Mouse (Mus musculus): Measurements from ENCODE around the gene Trpd52l3.

Trpd52l3 gene

DNA sequence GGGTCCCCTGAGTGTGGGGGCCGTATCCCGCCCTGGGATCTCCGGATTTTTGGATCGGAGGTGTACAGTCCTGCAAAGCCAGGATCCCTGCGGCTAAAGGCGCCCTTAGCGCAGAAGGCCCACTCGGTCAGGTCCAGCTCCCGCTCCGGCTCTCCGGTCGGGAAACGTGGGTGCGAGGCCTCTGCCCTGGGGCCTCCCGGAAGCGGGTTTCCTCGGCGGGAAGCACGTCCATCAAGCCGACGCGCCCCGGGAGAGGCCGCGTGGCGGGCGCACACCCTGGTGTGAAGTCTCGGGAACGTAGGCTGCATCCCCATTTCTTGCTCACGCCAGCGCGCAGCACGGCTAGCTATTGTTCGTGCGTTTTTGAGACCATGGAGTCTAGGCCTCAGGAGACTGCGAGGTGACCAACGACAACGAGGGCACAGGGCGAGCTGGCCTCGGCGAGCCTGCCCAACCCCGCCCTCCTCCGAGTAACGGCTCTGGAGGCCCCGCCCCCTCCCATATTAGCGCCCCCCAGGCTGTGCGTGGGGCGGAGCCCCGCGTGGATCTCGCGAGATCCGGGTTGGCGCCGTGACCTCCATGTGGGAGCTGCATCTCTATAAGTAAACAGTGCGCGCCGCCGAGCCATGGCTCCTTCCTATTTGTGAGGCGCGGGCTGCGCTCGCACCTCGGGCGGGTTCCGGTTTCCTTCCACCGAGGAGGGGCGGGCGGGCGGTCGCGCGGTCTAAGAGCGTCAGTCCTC lies 26.5 kb downstream of the Trpd52l3 start, which contains the start of gene Uhrf2:
Gene Uhrf2, plus strand, starts transcription at position 620 of the 742 bp plus-strand sequence.
- peak; percentile 98 for DNase-seq (ENCODE audit: low spot score)

DNA sequence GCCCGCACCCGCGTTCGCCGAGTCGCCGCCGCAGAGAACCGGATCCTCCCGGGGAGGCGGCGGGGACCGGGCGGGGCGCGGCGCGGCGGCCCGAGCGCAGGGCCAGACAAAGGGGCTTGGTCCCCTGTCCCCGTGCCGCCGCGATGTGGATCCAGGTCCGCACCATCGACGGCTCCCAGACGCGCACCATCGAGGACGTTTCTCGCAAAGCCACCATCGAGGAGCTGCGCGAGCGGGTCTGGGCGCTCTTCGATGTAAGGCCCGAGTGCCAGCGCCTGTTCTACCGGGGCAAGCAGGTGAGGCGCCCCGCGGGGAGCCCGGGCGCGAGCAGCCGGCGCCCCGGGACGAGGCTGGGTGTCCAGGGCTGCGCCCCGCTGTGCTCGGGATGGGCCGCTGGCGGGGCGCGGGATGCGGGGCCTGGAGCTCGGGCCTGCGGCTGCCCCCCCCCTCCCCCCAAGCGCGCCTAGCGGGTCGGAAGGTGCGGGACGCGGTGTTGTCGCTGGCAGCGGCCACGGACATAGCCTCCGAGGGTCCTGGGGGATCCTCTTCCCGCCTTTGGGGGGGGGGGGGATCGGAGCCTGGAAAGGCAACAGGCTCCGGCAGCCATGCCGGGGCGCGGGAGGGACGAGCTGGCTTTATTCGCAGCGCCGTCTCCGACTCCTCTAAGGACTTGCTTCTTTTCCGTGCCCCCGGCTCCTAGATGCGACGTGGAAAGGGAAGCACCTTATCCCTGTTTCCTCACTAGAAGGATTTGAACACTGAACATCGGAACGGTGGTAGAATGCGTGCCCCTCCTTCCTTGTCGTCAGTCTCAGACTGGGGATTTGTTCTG lies 27.3 kb downstream of the Trpd52l3 start:
- DNase-seq (ENCODE audit: low spot score), result peak; percentile 61

DNA sequence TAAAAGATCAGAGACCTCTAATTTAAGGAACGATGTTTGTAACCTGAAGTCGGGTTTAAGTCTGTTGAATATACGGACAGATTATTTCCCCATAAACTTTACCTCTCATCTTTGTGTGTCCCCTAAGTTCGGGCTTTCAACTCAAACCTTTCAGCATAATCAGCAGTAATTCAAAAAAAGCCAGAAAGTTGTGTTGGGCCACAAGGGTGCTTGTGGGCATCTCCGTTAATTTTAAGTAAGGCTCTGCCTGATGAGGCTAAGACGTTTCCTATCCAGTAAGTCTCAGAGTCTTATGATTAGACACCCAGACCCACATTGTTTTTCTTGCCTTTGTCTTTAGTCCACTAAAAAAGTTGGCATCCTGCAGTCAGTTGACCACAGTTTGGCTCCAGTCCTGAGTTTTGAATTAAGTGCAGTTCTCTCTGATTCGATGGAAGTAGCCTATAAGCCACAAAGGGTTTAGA lies 27.9 kb downstream of the Trpd52l3 start:
- peak; percentile 48 for DNase-seq (ENCODE audit: low spot score)

DNA sequence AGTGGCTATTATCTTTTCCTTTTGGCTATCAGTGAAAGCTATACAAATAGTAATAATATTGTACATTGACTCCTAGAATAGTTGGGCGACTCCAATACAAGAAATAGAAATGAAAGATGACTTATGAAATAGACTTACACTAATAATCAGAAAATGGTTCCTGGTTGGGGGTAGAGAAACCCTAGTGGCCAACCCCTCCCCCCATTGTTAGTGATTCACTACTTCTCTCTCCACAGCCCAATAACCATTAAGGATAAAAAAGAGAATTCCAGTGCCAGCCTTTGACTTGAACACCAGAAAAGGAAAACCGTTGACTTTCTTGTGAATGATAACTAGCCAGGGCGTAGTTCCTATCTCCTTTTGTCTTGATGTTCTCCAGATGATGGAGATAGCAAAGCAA lies 28.6 kb downstream of the Trpd52l3 start:
- peak; percentile 35 for DNase-seq (ENCODE audit: low spot score)

DNA sequence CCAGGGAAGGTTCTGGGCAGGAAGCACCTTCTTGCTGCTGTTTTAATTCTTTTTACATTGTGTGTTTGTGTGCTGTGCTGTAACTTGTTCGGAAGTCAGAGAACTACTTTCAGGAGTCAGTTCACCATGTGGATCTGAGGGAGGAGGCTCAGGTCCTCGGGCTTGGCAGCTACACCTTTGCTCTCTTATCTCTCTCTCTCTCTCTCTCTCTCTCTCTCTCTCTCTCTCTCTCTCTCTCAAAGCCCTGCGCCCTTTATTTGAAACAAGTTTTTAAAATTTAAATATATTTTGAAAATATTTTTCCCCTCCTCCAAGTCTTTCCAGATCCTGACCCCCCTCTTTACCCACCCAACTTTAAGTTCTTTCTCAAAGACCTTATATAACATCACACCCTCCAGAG lies 31.8 kb downstream of the Trpd52l3 start:
- DNase-seq (ENCODE audit: low spot score), result no peak

DNA sequence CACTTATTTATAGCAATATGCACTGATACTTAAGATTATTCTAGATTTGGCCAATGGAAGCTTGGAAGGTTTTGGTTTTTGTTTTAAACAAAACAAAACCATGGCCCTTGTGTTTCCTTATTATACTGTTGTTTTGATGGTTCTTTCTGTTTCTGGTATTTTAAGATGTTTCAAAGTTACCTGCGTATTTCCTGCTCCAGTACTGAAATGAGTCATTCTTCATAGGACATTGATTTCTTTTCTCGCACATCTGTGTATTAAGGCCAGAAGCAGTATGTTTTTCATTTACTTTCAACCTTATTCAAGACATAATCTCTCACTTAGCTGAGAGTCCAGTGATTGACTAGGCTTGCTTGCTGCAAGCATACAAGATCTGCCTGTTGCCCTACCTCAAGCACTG lies 40.1 kb downstream of the Trpd52l3 start:
- DNase-seq (ENCODE audit: low spot score), result no peak

DNA sequence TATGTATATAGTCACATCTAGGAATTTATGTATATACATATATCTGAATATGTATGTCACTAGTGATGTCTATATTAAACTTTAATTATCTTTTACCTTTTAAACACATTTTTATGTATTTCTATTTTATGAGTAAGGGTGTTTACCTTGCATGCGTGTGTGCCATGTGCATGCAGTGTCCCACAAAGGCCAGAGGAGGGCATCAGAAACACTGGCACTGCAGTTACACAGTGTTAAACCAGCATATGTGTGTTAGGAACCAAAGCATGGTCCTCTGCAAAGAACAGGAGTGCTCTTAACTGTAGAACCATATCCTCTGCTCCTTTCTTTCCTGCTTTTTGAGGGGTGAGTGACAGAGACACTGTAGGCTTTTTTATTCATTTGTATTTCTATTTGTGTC lies 41.0 kb downstream of the Trpd52l3 start:
- no peak for DNase-seq (ENCODE audit: low spot score)

DNA sequence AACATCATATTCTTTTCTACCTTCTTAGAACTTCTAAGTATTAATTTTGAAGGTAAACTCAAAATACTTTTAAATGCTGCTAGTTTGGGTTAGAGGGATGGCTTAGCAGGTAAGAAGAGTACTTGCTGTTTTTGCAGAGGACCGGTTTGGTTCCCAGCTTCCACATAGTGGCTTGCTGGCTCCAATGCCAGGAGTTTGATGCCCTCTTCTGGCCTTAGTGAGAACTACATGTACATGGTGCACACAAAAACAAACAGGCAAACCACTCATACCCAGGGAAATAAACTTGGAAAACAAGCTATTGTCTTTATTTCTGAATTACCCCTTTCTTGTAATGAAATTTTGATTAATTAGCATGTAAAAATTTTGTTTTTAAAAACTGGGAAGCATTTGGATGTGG lies 42.3 kb downstream of the Trpd52l3 start:
- DNase-seq (ENCODE audit: low spot score), result peak; percentile 40

DNA sequence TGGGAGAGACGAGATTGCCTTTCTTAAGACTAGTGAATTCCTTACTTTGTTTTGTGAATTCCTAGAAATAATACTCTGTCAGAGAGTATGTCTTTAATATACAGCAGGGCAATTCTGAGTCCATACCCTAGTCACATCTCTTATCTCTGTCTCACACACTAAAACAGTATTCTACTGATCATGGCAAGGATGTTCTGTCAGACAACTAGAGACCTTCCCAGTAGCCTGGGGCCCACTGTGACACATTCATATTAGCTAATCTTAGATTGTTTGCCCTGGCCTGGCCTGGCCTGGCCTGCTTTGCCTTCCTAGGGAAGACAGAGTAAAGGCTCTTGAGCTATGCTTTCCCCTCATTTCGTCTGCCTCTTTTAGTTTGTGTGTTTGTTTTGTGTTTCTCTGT lies 47.0 kb downstream of the Trpd52l3 start:
- DNase-seq (ENCODE audit: low spot score), result no peak

DNA sequence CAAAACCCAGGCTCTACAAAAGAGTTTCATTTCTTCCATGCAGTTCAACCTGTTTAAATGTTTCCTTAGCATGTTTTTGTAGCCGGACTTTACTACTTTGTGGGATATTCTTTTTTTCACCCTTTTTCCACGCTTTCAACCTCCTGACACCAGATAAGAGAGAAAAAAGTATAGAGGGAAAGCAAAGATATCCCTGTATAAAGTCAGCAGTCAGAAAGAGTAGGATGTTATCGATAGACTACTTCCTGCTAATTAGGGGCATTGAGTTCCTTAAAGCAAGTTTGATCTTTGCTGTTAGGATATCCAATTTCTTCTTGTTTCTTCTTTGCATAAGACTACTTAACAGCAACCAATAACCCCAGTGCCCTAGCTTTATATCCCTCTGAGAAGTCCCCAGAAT lies 47.9 kb downstream of the Trpd52l3 start:
- DNase-seq (ENCODE audit: low spot score), result no peak

DNA sequence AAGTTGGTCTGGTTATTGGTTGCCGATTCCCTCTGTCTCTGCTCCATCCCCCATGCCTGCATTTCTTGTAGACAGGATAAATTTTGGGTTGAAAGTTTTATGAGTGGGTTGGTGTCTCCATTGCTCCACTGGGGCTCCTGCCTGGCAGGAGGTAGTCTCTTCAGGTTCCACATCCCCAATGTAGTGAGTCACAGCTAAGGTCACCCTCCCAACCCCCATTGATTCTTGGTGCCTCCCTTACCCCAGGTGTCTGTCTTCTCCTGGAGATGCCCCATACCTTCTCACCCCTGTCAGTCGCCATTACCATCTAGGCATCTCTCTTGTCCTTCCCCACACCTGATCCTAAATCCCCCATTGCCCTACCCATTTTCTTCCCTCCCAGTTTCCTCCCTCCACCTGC lies 50.6 kb downstream of the Trpd52l3 start:
- no peak for DNase-seq (ENCODE audit: low spot score)

All from embryo, embryonic 10.5 days (tissue).